Mouse (Mus musculus): ENCODE results near the gene Atxn10. TPM values are rescaled to one million over a fixed set of nuclear protein-coding genes. Genes with fewer than 3 reads are reported as not detected.
A peak's percentile ranks its signal among the peaks of the same experiment; 100 is the strongest.

Gene Atxn10
- total RNA-seq, 2 experiments from 2014 or later = 28.7 to 35.1 TPM

GRCm38 (mm10) chr15:85474697-85475096, 138.7 kb downstream of the Atxn10 start:
- no peak for DNase-seq

- peak; percentile 37 for DNase-seq
Observed at GRCm38 (mm10) chr15:85477584-85477983, 141.5 kb downstream of the Atxn10 start.

DNA sequence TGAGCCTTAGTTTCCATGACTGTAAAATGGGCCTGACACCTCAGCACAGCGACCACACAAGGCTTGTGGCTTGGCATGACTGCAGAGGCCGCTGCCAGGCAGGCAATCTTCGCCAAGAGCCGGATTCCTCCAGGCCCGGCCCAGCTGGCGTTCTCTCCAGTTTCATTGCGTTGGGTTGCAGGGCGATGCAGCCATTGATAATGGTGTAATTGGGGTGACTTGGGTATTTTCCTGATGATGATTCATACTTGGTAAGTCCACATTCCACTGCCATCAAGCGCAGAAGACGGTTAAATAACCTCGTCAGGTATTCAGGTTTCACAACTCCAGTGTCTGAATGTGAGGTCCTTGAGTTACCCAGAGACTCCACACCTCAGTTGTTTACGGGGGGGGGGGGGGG, 143.3 kb downstream of the Atxn10 start:
- no peak for DNase-seq

DNA sequence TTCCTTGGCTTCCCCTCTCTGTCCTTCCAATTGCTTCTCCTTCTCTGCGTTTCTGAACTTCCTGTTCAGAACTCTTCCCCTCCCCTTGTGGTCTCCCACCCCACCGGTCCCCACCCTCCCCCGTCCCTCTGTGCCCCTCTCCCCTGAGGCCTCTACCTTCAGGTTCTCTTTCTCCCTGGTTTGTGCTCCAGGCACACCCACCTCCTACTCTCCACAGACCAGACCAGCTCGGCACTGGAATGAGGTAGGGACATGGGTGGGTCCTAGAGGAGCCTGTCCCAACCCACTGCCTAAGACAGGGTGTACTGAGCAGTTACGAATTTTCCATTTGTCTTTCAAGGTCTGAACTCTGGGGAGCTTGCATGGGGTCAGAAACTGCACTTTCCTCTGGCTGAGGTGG, 143.9 kb downstream of the Atxn10 start:
- no peak for DNase-seq

DNA sequence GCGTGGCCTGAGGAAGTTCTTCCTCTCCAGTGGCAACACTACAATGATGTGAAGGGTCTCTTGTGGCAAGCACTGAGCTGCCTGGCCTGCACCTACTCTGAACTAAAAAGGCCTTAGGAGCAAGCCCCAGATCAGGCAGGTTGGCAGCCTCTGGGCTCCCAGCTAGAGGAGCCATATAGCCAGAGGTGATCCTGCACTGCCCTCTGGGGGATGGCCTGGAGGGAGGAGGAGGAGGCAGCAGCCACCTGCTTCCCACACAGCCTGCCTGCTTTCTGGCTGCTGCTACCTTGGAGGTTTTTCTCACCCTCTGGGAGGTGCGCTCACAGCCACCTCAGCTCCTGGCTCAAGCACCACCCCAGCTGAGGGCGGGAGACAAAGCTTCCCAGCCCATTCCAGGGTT, 144.6 kb downstream of the Atxn10 start:
- DNase-seq = no peak

GRCm38 (mm10) chr15:85488900-85489299, 152.9 kb downstream of the Atxn10 start:
- no peak for DNase-seq

DNA sequence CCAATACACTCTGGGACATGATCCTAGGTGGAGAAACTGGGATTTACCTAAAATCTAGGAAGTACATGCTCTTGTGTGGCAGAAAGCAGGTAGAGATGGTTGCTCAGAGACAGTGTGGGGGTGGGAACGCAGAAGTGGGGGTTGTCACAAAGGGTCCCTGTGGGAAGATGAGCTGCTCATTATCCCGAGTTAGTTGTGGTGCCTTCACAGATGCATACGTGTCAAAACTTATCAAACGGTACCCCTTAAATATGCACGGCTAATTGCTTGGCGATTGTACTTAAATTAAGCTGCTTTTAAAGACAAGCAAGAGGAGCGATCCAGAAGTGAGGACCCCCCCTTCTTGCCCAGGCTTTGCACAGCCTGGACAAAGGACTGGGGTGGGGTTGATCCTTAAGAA, 153.7 kb downstream of the Atxn10 start:
- DNase-seq = no peak

DNA sequence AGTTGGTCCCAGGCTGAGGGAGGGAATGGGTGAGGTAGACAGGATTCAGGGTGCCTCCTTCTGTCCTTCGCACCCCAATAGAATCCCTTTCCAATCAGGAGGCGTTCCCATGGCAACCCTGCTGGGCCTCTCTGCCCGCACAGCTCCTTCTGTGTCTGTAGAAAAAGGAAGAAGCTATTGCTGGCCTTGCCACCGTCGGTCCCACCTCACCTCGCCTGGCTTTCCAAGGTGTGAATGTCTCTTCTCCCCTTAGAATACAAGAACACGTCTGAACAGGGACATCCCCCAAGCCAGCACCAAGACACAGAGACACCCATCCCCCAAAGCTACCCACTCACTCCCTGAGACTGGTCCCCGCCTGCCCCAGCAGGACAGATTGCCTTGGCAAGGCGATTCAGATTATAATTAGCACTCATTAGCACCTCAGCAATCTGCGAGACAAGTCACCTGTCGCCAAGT, 158.1 kb downstream of the Atxn10 start:
- DNase-seq = no peak

- DNase-seq = no peak
Observed at GRCm38 (mm10) chr15:85497548-85497947, 161.5 kb downstream of the Atxn10 start.

- DNase-seq = no peak
Observed at GRCm38 (mm10) chr15:85497981-85498475, 162.0 kb downstream of the Atxn10 start.

GRCm38 (mm10) chr15:85500267-85500666, 164.2 kb downstream of the Atxn10 start:
- DNase-seq = no peak

DNA sequence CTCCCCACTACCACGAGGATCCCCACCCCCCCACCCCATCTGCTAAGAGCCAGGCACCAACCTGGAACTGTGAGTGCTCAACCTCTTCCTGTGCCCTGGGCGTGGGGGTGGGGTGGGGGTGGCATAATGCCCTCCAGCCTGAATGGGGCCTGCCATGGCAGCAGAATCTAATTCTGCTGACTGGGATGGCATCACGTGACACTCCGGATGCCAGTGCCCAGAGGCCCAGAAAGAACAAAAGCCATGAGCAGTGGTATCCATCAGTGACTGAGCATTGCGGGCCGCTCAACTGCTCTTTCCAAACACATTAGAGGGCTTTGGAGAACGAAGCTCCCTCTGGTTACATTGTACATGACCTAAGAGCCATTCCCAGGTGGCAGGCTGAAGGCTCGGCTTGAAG, 167.1 kb downstream of the Atxn10 start, which contains the start of gene 7530416G11Rik:
TSS of gene 7530416G11Rik (minus strand) at position 101 of the 400 bp plus-strand sequence.
- no peak for DNase-seq

DNA sequence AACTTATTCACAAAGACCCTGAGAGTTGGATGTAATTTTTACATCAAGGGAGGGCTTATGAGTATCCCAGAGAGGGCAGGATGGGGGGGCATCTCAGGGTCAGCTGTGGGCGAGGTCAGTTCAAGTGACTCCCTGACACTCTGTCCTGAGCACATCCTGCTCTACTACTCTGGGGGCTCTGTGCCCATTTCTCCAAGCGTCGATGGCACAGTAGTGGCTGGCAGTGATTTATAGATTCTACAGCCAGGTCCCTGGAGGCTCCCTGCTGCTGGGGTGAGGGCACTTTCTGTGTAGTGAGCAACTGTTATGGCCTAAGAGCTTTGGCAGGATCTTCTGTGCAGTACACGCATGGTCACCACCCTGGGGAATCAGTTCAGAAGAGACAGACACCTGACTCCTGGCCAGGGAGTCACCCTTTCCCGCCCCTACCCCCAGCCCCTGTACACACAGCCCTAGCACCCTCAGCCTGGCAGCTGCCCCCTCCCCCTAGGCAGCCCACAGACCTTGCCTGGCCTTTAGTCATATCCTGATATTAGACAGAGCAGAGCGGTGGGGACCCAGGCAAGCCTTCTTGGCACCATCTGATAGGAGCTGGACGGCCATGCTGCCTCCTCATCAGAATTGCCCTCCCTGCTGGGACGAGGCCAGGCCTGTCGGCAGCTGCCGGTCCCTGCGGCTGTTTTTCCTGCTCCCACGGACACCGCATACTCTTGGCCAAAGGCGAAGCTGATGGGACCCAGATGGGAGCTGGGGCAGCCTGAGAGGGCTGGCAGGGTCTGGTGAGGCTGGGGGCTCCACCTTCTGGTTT, 169.3 kb downstream of the Atxn10 start:
- peak; percentile 81 for DNase-seq

- DNase-seq = no peak
Observed at GRCm38 (mm10) chr15:85506680-85507079, 170.6 kb downstream of the Atxn10 start.

DNA sequence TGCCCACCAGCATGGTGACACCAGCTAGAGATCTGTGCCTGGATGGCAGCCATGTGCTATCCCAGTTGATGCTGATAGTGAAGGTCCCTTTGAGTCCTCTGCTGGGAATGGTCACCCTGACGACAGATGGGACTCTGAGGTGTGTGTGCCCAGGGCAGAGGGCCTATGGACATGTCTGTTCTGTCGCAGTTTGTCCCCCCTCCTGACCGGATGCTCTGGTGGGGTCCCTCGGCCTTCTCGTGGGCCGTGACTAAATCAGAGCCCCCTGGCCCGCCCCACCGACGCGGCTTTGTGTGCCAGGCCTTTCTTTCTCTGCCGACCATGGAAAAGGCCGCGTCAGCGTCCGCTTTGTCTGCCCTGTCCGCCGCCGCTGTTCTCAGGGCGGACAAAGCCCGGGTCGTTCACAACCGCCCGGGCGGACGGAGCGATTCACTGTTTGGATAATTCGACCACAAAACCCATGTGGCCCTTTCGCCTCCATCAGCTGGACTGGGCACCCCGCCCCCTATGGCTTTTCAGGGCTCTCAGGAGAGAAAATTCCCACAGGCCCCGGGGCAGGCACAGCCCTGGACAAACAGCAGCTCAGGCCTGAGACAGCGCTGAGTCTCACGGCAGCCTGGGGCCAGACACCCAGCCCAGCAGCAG, 171.4 kb downstream of the Atxn10 start:
- DNase-seq = no peak

Other genes starting within 250 kb of the Atxn10 start
- not detected for gene Smc1b, start 204.3 kb upstream of the Atxn10 start, total RNA-seq (2021)
- not detected for gene Ribc2, start 204.2 kb upstream of the Atxn10 start, total RNA-seq (2021)
- gene Fbln1, start 130.3 kb upstream of the Atxn10 start, total RNA-seq (2021) = 1 to 10 TPM; 8.5 to 9.0 TPM
- not detected for gene 7530416G11Rik, start 167.0 kb downstream of the Atxn10 start, total RNA-seq (2021)
- gene Wnt7b, start 246.2 kb downstream of the Atxn10 start, total RNA-seq (2021) = not detected

Measured in gastrocnemius, postnatal 25 days (tissue).